Mouse (Mus musculus) heart, embryonic 11.5 days (tissue): Measurements from ENCODE around the gene Miox. TPM values are rescaled to one million over a fixed set of nuclear protein-coding genes. Genes with fewer than 3 reads are reported as not detected.

Experiments
- ATAC-seq: fragments of 200-750 bp; cut with Nextera tagmentation; replicated peaks from 2 replicates; pipeline ENCODE4 v1.8.0; 2017; ENCODE audit warnings: moderate library complexity; ENCODE audit not compliant: insufficient number of reproducible peaks, low FRiP score, low TSS enrichment
- H3K27ac ChIP-seq: fragments of 300-500 bp; sonication (generic); 2 replicates; pipeline ENCODE4 v1.5.1; 2014; ENCODE audit warnings: mild to moderate bottlenecking, low read depth, low read length
- H3K27me3 ChIP-seq: fragments of 300-500 bp; sonication (generic); 2 replicates; pipeline ENCODE4 v1.6.1; 2014; ENCODE audit warnings: mild to moderate bottlenecking, low read length, mixed read lengths; ENCODE audit not compliant: control insufficient read depth, insufficient read depth
- H3K36me3 ChIP-seq: fragments of 300-500 bp; sonication (generic); 2 replicates; pipeline ENCODE4 v1.6.1; 2014; ENCODE audit warnings: mild to moderate bottlenecking, low read length, moderate library complexity, mixed read lengths; ENCODE audit not compliant: control insufficient read depth, insufficient read depth
- H3K4me1 ChIP-seq: fragments of 300-500 bp; sonication (generic); 2 replicates; pipeline ENCODE4 v1.6.1; 2014; ENCODE audit warnings: low read length; ENCODE audit not compliant: control insufficient read depth, insufficient read depth
- H3K4me2 ChIP-seq: fragments of 300-500 bp; sonication (generic); 2 replicates; pipeline ENCODE4 v1.6.1; 2014; ENCODE audit warnings: mild to moderate bottlenecking, moderate library complexity
- H3K4me3 ChIP-seq: fragments of 300-500 bp; sonication (generic); 2 replicates; pipeline ENCODE4 v1.5.1; 2014; ENCODE audit warnings: low read depth, low read length
- H3K9ac ChIP-seq: fragments of 300-500 bp; sonication (generic); 2 replicates; pipeline ENCODE4 v1.6.1; 2014; ENCODE audit warnings: mild to moderate bottlenecking, low read depth, low read length, moderate library complexity
- H3K9me3 ChIP-seq: fragments of 300-500 bp; sonication (generic); replicated peaks from 2 replicates; pipeline ENCODE4 v1.6.1; 2016; ENCODE audit warnings: low read length; ENCODE audit not compliant: control insufficient read depth
- WGBS: fragments of 180-500 bp; shearing (Covaris S2); extraction: QIAGEN DNeasy Blood & Tissue Kit; methylation state at CpG from one replicate; pipeline ENCODE4 v1.1.7; 2014; ENCODE audit not compliant: insufficient replicate concordance; 5-methylcytosine and 5-hydroxymethylcytosine counted together
- polyA plus RNA-seq: library from polyadenylated mRNA; unstranded; fragments of >200 nt; fragmentation: Nextera tagmentation; extraction: Ambion mirVana; gene quantifications from 2 replicates; pipeline ENCODE4 v1.2.1, GENCODE M21; 2014

Miox gene
- polyA plus RNA-seq, 1 experiment from 2014 or later: not detected

DNA sequence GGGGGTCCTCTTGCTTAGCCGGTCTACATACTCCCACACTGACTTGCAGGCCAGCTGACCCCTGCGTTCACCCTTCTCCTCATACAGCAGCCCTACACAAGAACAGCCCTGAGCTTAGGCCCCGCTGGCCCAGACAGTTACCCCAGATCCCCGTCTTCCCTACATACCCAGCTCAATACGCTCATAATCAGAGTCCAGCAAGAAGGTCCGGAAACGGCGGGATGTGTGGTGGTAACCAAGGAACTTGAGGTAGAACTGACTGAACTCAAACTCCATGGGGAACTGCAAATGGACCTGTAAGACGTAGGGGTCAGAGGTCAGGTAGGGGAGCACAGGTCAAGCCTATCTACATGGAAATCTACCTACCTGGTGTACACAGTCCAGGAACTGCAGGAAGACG is 40.4 kb upstream of the Miox start:
- WGBS: 92% methylated on average over 10 of the region's 10 CpGs
- no peak overlapping the region for H3K27ac ChIP-seq
- H3K4me1 ChIP-seq: no peaks in the 10 kb centered on the region
- peaks cover 48% of the 10 kb centered on the region for H3K36me3 ChIP-seq
- H3K4me2 ChIP-seq: no peak overlapping the region
- H3K27me3 ChIP-seq: no peaks in the 10 kb centered on the region
- no peak overlapping the region for H3K4me3 ChIP-seq
- H3K9me3 ChIP-seq: no peaks in the 10 kb centered on the region
- H3K9ac ChIP-seq: no peak overlapping the region
- no peak for ATAC-seq

DNA sequence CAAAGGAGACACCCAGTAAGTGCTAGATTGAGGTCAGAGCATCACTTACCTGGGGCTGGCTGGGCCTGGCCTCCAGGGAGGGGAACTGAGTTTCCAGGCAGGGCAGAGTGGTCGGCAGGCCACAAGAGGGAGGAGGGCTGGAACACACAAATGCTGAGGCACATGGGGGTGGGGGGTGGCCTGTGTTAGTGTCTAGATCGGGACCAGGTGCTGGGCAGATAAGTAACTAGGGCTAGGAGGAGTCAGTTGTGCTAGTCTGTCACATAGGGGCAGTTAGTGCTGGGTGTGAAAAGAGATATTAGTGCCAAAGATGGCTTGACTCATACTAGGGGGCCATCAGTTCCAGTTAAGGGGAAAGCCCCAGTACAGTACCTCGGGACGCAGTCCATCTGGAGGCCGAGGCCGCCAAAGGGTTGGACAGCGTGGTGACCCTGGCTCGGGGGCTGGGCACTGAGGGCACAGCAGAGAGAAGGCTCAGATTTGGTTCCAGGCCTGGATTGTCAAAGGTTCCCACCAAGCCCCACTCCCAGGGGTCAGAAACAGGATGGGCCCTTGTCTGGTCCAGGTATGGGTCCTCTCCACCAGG is 38.5 kb upstream of the Miox start:
- Histone ChIP-seq H3K36me3 (peaks cover 50% of the 10 kb centered on the region), H3K4me3 (no peak overlapping the region), H3K27ac (no peak overlapping the region), H3K4me1 (no peaks in the 10 kb centered on the region), H3K27me3 (no peaks in the 10 kb centered on the region), H3K9me3 (no peaks in the 10 kb centered on the region), H3K9ac (no peak overlapping the region), H3K4me2 (no peak overlapping the region)
- WGBS: 84% methylated on average over 8 of the region's 8 CpGs
- ATAC-seq: no peak

DNA sequence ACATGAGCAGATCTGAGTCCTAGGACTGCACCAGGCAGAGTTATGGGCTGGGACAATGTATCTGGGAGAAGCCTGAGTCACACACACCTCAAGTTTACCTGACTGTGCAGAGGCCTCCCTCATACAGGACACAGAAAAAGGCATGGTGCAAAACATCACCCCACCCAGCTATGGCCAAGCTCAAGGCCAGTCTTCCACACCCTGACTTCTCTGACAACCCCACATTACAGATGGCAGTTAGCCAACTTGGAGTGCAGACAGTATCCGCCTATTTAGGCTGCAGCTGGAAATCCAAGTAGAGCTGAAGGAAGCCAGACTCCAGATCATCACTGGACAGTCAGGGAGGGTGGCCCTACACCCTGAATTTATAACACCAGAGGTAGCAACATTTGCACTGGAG is 37.7 kb upstream of the Miox start:
- no peak overlapping the region for H3K4me2 ChIP-seq
- H3K36me3 ChIP-seq: peaks cover 50% of the 10 kb centered on the region
- no peaks in the 10 kb centered on the region for H3K27me3 ChIP-seq
- H3K4me1 ChIP-seq: no peaks in the 10 kb centered on the region
- H3K27ac ChIP-seq: no peak overlapping the region
- WGBS: 61% methylated on average over 1 of the region's 1 CpGs
- H3K4me3 ChIP-seq: no peak overlapping the region
- no peaks in the 10 kb centered on the region for H3K9me3 ChIP-seq
- ATAC-seq: no peak
- H3K9ac ChIP-seq: no peak overlapping the region

DNA sequence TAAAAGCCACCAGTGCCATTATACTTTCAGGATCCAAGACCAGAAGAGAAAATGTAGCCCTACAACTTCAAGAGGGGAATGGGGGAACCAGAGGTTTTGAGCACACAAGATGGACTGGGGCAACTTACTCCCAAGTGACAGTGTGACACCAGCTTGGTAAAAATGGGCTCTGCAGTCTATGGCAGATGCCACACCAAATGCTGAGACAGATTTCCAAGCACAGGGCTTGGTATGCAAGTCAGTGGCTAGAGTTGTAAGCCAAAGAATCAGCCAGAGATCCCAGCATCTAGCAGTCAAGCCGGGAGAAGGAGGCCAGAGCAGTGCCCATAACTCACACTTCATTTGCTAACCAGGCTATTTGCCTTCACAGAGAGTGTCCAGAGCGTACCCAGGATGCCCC is 36.5 kb upstream of the Miox start:
- no peak overlapping the region for H3K27ac ChIP-seq

DNA sequence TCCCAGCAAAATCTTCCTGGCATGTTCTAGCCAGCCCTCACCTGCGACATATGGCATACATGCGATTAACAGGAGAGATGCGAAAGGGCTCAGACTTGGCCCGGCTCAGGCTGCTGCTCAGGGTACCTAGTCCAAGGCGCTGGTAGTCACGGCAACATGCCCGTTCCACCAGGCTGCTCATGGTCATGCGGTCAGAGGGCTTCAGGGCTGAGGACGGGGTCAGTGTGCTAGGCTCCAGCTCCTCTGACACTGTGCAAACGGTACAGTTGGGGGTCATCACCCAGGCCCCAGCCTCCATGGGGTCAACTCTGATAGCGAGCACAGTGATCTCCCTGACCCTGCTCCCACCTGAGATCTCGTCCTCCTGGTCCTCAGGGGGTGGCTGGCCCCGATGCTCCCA is 34.0 kb upstream of the Miox start:
- 92% methylated on average over 13 of the region's 13 CpGs for WGBS

More for the DNA sequence above, 36.5 kb upstream of the Miox start:
- H3K36me3 ChIP-seq: peaks cover 57% of the 10 kb centered on the region
- no peaks in the 10 kb centered on the region for H3K4me1 ChIP-seq
- H3K4me3 ChIP-seq: no peak overlapping the region
- H3K27me3 ChIP-seq: no peaks in the 10 kb centered on the region
- no peak overlapping the region for H3K4me2 ChIP-seq
- no peaks in the 10 kb centered on the region for H3K9me3 ChIP-seq
- 84% methylated on average over 2 of the region's 2 CpGs for WGBS
- no peak for ATAC-seq
- no peak overlapping the region for H3K9ac ChIP-seq

DNA sequence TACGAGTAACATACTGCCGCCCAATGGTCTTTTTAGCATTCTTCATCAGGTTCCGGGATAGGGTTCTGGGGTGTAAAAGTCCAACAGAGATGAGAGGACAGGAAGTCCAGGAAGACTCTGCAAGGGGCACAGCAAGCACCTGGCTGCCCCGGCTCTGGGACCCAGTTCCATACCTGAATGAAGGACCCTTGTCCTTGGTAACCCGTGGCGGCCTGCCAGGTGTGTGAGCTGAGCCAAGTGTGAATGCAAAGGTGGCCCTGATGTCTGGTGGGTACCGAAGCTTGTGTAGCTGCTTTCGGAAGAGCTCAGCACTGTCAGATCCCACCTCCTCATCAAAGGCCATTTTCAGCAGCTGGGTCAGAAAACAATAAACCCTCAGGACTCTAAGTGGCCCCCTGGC is 33.6 kb upstream of the Miox start:
- peaks cover 42% of the 10 kb centered on the region for H3K36me3 ChIP-seq
- H3K27me3 ChIP-seq: no peaks in the 10 kb centered on the region
- H3K9ac ChIP-seq: no peak overlapping the region
- H3K4me2 ChIP-seq: no peak overlapping the region
- H3K9me3 ChIP-seq: no peaks in the 10 kb centered on the region
- H3K27ac ChIP-seq: no peak overlapping the region
- ATAC-seq: no peak
- no peaks in the 10 kb centered on the region for H3K4me1 ChIP-seq
- 93% methylated on average over 8 of the region's 8 CpGs for WGBS
- H3K4me3 ChIP-seq: no peak overlapping the region

More for the DNA sequence above, 34.0 kb upstream of the Miox start:
- Histone ChIP-seq H3K9me3 (no peaks in the 10 kb centered on the region), H3K36me3 (peaks cover 40% of the 10 kb centered on the region), H3K4me3 (no peak overlapping the region), H3K4me2 (no peak overlapping the region), H3K27me3 (no peaks in the 10 kb centered on the region), H3K4me1 (no peaks in the 10 kb centered on the region), H3K27ac (no peak overlapping the region), H3K9ac (no peak overlapping the region)
- no peak for ATAC-seq

DNA sequence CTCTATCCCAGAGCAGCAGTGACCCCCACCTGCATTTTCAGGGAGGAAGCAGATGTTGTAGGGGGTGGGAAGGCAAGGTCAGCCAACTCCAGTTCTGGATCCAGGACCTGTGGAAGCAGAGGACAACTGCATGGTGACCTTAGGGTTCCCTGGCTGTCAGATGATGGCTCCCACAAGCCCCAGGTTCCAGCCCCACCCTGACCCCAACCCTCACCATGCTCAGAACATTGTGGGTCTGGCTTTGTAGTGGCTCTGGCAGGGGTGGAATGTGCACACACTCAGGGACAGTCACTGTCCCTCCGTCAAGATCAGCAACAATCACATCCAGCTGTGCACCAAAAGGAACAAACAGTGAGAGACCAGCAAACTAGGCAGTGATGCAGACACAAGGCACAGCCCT is 28.2 kb upstream of the Miox start:
- no peaks in the 10 kb centered on the region for H3K27me3 ChIP-seq
- no peak overlapping the region for H3K9ac ChIP-seq
- no peaks in the 10 kb centered on the region for H3K9me3 ChIP-seq
- no peaks in the 10 kb centered on the region for H3K4me1 ChIP-seq
- no peak for ATAC-seq
- 59% methylated on average over 1 of the region's 1 CpGs for WGBS
- no peak overlapping the region for H3K27ac ChIP-seq
- peaks cover 25% of the 10 kb centered on the region for H3K36me3 ChIP-seq
- H3K4me3 ChIP-seq: no peak overlapping the region
- no peak overlapping the region for H3K4me2 ChIP-seq

DNA sequence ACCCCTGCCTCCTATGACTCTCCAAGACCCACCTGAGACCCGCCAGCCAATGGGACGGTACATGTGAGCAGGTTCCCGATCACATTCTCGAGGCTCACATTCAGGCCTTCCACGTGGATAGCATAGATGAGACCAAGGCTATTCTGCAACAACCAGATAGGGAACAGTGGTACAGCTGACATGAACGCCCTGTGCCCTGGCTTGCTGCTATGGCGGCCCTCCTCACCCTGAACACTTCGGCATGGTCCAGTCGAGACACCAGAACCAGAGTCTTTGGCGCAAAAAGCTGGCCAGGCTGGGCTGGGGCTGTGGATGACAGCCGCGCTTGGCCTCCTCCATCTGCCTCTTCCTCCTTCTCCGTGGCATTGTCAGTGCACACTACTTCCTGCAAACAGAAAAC is 26.7 kb upstream of the Miox start:
- H3K4me1 ChIP-seq: no peaks in the 10 kb centered on the region; the same call in 1 of the 2 replicates
- no peaks in the 10 kb centered on the region for H3K9me3 ChIP-seq
- no peak for ATAC-seq
- no peak overlapping the region for H3K27ac ChIP-seq
- no peak overlapping the region for H3K9ac ChIP-seq
- no peak overlapping the region for H3K4me3 ChIP-seq
- H3K27me3 ChIP-seq: no peaks in the 10 kb centered on the region
- H3K4me2 ChIP-seq: no peak overlapping the region
- WGBS: 90% methylated on average over 13 of the region's 13 CpGs
- H3K36me3 ChIP-seq: peaks cover 16% of the 10 kb centered on the region

DNA sequence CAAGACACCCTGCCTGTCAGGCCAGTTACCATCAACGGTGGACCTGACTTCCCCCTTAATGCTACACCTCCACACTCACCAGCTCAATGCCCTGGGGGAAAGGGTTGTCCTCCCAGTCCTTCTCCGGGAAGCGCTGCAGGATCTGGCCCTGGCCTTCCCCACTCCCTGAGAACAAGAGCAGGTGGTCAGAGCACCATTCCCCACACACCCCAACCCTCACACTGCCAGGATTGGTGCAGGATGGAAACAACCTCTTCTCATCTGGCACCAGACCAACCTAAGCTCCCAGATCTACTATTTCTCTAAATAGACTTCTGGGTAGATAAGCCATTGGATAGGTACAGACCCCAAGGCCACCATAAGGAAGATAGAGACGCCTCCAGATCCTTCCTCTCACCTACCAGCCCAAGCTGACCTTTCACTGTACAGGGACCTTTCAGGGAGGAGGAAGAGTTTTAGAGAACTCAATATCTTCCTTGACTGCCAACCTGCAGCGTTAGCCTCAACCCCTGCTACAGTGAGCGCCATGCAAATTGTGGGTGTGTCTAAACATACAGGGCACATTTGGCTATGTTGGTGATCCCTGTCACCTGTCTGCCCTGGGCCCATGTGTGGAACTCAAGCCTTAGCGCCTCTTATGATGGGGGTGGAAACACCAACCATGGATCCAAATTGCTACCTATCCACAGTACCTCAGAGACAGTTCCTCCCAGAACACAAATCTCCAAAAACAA is 25.6 kb upstream of the Miox start:
- Histone ChIP-seq H3K9ac (no peak overlapping the region), H3K4me3 (no peak overlapping the region), H3K36me3 (peaks cover 8% of the 10 kb centered on the region), H3K27me3 (no peaks in the 10 kb centered on the region), H3K4me2 (no peak overlapping the region), H3K9me3 (no peaks in the 10 kb centered on the region), H3K4me1 (peaks cover 6% of the 10 kb centered on the region), H3K27ac (no peak overlapping the region)
- ATAC-seq: no peak
- 83% methylated on average over 7 of the region's 7 CpGs for WGBS
